Mouse (Mus musculus) hindbrain, embryonic 16.5 days (tissue): ENCODE measurements around the gene Grap2. TPM values are rescaled to one million over a fixed set of nuclear protein-coding genes. Genes with fewer than 3 reads are reported as not detected.
"Not testable (repeated sequence)": the region's sequence is repeated elsewhere in the genome, so short reads cannot be mapped to it uniquely, and the experiment has no call there.

ENCODE experiments used
- ATAC-seq: fragments of 200-750 bp; cut with Nextera tagmentation; 2 replicates; pipeline ENCODE4 v1.8.0; 2017; ENCODE audit warnings: moderate TSS enrichment, moderate library complexity
- H3K27ac ChIP-seq: fragments of 300-500 bp; sonication (generic); 2 replicates; pipeline ENCODE4 v1.5.1; 2014; ENCODE audit warnings: low read depth, mild to moderate bottlenecking, control low read depth, low read length, moderate library complexity
- H3K27me3 ChIP-seq: fragments of 300-500 bp; sonication (generic); replicated peaks from 2 replicates; pipeline ENCODE4 v1.6.1; 2014; ENCODE audit warnings: low read length; ENCODE audit not compliant: control insufficient read depth, insufficient read depth
- H3K36me3 ChIP-seq: fragments of 300-500 bp; sonication (generic); 2 replicates; pipeline ENCODE4 v1.6.1; 2014; ENCODE audit warnings: mild to moderate bottlenecking, low read length, moderate library complexity, mixed read lengths; ENCODE audit not compliant: control insufficient read depth, insufficient read depth
- H3K4me1 ChIP-seq: fragments of 300-500 bp; sonication (generic); 2 replicates; pipeline ENCODE4 v1.6.1; 2014; ENCODE audit warnings: low read depth, low read length; ENCODE audit not compliant: control insufficient read depth, insufficient read depth
- H3K4me2 ChIP-seq: fragments of 300-500 bp; sonication (generic); 2 replicates; pipeline ENCODE4 v1.6.1; 2014; ENCODE audit warnings: mild to moderate bottlenecking, low read length, control low read depth, moderate library complexity
- H3K4me3 ChIP-seq: fragments of 300-500 bp; sonication (generic); 2 replicates; pipeline ENCODE4 v1.5.1; 2014; ENCODE audit warnings: mild to moderate bottlenecking, low read length, control low read depth, moderate library complexity
- H3K9ac ChIP-seq: fragments of 300-500 bp; sonication (generic); 2 replicates; pipeline ENCODE4 v1.6.1; 2014; ENCODE audit warnings: low read depth, mild to moderate bottlenecking, control low read depth, low read length, moderate library complexity
- H3K9me3 ChIP-seq: fragments of 300-500 bp; sonication (generic); 2 replicates; pipeline ENCODE4 v1.6.1; 2014; ENCODE audit warnings: mild to moderate bottlenecking, low read length, moderate library complexity; ENCODE audit not compliant: control insufficient read depth
- WGBS: fragments of 180-500 bp; shearing (Covaris S2); extraction: QIAGEN DNeasy Blood & Tissue Kit; methylation state at CpG from one replicate; pipeline ENCODE4 v1.1.7; 2014; 5-methylcytosine and 5-hydroxymethylcytosine counted together
- polyA plus RNA-seq: library from polyadenylated mRNA; unstranded; fragments of >200 nt; fragmentation: Nextera tagmentation; extraction: Ambion mirVana; gene quantifications from 2 replicates; pipeline ENCODE4 v1.2.1, GENCODE M21; 2015

Gene Grap2
- polyA plus RNA-seq, 1 experiment from 2014 or later = 0.31 TPM

DNA sequence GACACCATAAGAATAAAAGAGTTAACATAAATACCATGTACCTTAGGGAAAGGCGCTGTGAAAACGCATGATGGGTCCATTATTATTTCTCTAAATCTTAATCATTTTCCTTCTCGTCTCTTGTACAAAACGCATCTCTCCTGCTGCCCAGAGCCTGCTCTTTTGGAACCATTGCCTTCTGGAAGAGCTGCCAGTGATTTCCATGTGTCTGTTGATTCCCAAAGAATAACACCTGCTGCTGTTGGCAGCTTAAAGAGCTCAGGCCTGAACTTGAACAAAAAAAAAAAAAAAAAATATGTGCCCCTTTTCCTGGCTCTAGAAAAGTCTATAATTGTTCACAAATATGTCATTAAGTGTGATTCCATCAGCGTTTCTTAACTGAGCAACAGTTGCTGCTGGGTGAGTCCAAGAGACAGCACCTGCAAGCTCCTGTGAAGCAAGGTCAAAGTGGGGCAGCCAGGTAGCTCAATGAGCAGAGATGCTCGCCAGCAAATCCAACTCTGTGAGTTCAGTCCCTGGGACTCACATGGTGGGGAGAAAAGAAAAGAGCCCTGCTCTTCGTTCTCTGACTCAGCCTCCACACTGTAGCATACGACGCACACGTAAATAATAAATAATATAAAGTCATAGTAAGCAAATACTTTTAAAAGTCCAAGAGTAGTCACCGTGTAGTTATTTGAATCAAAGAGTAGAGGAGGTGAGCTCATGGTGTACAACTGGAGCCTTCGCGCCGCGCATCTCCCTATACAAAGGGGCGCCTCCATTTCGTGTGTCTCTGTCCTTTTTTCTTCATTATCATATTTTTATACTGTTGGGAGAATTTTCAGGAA, 2.0 kb downstream of the Grap2 start:
- H3K27ac ChIP-seq = no peak overlapping the region
- H3K9ac ChIP-seq = no peak overlapping the region
- H3K9me3 ChIP-seq = no peaks in the 10 kb centered on the region
- WGBS = 85% methylated on average over 17 of the region's 17 CpGs
- peaks cover 5% of the 10 kb centered on the region; the same call in 1 of the 2 replicates for H3K4me1 ChIP-seq
- H3K4me2 ChIP-seq = no peak overlapping the region
- H3K36me3 ChIP-seq = no peaks in the 10 kb centered on the region
- 0 out of 2 replicates have a peak, but pooled peaks cover 3% of the 10 kb centered on the region for H3K27me3 ChIP-seq
- no peak overlapping the region for H3K4me3 ChIP-seq
- ATAC-seq = no peak

DNA sequence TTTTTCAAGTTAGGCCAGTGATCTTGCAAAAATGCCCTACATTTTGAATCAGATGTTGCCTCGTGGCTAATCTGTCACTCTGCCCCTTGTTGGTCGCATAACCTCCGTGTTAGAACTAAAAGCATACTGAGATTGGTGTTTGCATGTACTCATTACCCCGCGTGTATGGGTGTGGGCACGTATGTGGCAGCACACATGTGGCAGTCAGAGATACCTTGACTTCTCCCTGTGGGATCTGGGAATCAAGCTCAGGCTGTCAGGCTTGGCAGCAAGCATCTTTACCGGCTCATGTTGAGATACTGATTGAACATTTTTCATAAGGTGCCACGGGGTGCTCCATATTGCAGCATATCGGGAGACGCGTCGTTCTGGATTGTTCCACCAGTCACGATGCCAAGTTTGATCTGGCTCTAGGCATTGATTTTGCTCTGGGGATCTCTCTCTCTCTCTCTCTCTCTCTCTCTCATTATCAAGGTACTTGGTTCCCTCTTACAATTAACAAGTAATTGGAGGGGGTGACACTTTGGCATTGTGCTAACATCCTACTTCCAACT, 3.5 kb downstream of the Grap2 start:
- Histone ChIP-seq H3K27ac (no peak overlapping the region), H3K4me1 (peaks cover 5% of the 10 kb centered on the region; the same call in 1 of the 2 replicates), H3K4me2 (no peak overlapping the region), H3K36me3 (no peaks in the 10 kb centered on the region), H3K27me3 (0 out of 2 replicates have a peak, but pooled peaks cover 3% of the 10 kb centered on the region), H3K9me3 (no peaks in the 10 kb centered on the region), H3K4me3 (no peak overlapping the region), H3K9ac (no peak overlapping the region)
- no peak for ATAC-seq
- WGBS = 63% methylated on average over 13 of the region's 13 CpGs

DNA sequence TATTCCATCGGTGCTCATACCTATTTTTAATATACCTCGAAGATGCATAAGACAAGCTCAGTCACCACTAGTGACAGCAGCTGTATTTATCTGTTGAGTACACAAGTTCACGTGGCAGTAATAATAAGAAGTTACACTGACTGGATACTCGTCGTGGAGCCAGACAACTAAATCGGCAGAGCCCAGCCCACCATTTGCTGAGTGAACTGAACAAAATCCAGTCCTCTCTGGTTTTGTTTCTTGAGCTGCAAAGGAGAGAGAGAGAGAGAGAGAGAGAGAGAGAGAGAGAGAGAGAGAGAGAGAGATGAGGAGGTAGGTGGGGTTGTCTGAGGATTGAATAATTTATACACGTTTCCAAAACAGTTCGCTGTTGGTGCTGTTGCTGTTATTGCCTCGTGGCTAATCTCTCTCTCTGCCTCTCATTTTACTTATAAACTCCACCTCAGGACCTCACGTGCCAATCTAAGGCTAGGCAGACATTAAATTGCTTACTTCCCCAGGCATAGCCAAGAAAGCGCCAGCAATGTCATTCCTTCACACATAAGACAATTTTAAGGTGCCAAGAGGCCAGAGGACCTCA, 4.1 kb downstream of the Grap2 start:
- no peak for ATAC-seq
- Histone ChIP-seq H3K9me3 (no peaks in the 10 kb centered on the region), H3K27ac (no peak overlapping the region), H3K4me3 (no peak overlapping the region), H3K27me3 (0 out of 2 replicates have a peak, but pooled peaks cover 3% of the 10 kb centered on the region), H3K9ac (no peak overlapping the region), H3K4me1 (peaks cover 5% of the 10 kb centered on the region; the same call in 1 of the 2 replicates), H3K36me3 (no peaks in the 10 kb centered on the region), H3K4me2 (no peak overlapping the region)
- WGBS = 72% methylated on average over 11 of the region's 11 CpGs

DNA sequence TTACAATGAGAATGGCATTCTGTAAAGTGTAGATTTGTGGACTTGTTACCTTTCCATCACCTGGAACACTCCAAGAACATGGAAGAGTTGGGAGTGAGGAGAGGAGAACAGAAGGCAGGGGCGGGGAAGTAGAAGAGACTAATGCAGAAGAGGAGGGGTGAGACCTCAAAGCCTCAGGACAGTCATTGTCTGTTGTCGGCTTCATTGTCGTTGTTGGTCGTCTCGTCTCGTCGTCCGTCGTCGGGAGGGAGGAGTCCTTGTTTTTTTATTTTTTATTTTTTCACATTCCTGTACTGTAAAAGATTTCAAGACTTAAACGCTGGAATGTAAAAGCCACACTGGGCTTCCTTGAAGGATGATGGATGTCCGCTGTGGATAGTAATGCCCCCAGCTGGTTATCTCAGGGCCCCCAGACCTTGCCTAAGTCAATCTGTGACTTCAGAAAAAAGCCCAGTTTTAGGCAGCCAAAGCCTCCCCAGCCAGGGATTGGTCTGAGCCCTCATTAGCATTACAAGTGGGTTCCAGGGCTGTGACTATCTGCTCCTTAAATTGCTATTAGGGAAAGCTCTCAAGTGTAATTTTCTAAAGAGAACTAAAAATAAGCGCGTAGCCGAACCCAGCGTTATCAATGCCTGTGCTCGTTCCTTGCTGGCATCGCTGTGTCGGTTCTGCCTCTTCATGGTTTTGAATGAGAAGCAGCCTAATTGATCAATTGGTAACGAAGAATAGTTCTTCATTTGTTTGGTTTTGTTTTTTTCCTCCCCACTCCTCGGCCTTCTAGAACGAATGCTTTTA, 5.0 kb downstream of the Grap2 start:
- Histone ChIP-seq H3K4me2 (peak overlapping the region; percentile 36; the same call in 1 of the 2 replicates), H3K27me3 (0 out of 2 replicates have a peak, but pooled peaks cover 3% of the 10 kb centered on the region), H3K4me1 (peaks cover 5% of the 10 kb centered on the region; the same call in 1 of the 2 replicates), H3K4me3 (no peak overlapping the region), H3K9me3 (no peaks in the 10 kb centered on the region), H3K27ac (no peak overlapping the region), H3K9ac (no peak overlapping the region), H3K36me3 (no peaks in the 10 kb centered on the region)
- WGBS = 9% methylated on average over 22 of the region's 22 CpGs
- ATAC-seq = no peak

DNA sequence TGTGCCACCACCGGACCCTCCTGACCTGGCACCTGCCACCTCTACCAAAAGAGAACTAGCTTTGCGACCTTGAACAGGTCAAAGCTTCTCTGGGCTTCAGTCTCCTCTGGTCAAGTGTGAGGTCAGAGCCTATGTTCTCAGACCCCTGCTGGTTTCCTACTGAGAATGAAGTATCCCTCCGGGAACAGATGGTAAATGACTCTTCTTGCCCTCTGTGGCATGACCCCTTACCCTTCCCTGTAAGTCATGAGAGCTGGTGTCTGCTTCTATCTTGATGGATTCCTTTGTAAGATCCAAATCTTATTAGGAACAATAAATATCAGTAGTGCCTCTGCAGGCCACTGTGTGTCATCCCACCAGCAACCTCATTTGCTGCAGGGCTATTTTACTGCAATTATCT, 6.7 kb downstream of the Grap2 start:
- Histone ChIP-seq H3K27ac (no peak overlapping the region), H3K36me3 (no peaks in the 10 kb centered on the region), H3K4me1 (peaks cover 5% of the 10 kb centered on the region; the same call in 1 of the 2 replicates), H3K4me3 (no peak overlapping the region), H3K27me3 (0 out of 2 replicates have a peak, but pooled peaks cover 3% of the 10 kb centered on the region), H3K9me3 (no peaks in the 10 kb centered on the region), H3K9ac (no peak overlapping the region), H3K4me2 (no peak overlapping the region)
- ATAC-seq = no peak
- 59% methylated on average over 3 of the region's 3 CpGs for WGBS

DNA sequence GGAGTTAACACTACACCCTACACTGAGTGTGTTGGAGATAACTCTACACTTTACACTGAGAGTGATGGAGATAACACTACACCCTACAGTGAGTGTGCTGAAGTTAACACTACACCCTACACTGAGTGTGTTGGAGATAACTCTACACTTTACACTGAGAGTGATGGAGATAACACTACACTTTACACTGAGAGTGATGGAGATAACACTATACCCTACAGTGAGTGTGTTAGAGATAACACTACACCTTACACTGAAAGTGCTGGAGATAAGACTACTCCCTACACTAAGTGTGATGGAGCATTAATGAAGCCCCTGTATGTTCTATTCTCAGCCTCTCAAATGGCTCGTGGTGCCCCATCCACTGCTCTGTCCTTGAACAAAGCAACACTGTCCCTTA, 8.2 kb downstream of the Grap2 start:
- not testable (repeated sequence) for H3K27ac ChIP-seq, H3K27me3 ChIP-seq, H3K4me3 ChIP-seq, H3K9ac ChIP-seq, H3K9me3 ChIP-seq, H3K4me1 ChIP-seq, ATAC-seq, H3K36me3 ChIP-seq, H3K4me2 ChIP-seq
- WGBS = 63% methylated on average over 1 of the region's 1 CpGs

DNA sequence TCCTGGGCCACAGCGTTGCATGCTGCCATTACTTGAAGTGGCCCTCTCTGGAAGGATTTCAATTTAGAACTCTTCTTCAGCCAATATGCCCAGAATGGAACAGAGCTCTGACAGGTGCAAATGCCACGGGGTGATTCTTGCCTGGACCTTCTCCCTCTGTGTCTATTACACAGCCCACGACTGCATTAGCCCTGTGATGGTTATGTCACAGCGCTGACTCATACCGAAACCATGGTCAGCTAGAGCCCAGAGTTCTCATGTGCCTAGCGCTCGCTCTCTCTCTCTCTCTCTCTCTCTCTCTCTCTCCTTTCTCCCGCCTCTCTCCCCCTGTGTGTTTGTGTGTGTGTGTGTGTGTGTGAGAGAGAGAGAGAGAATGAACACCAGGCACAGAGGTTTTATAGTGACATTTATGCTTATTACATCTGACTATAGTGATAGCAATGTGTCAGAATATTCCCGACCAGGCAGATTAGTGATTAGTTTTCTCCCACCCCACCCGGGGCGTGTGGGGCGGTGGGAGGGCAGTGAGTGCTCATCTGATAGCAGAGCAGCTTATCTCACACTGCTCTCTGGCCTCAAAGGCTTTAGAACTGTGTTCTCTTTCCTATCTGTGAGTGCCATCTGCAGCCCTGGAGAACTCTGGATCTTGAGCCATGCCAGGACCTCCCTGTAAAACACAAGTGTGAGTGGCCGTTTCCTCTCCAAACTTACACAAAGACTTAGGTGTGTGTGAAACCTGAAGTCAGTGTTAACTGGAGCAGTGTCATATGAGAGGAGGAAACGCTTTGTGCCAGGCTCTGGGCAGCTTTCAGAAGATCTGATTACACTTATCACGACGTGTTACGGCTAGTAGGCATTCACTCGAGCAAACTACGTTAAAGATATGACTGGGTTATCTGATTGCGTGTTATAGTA, 10.4 kb downstream of the Grap2 start:
- Histone ChIP-seq H3K9me3 (no peaks in the 10 kb centered on the region), H3K27ac (no peak overlapping the region), H3K36me3 (no peaks in the 10 kb centered on the region), H3K4me3 (no peak overlapping the region), H3K27me3 (no peaks in the 10 kb centered on the region), H3K9ac (no peak overlapping the region), H3K4me1 (peaks cover 2% of the 10 kb centered on the region; the same call in 1 of the 2 replicates), H3K4me2 (no peak overlapping the region)
- no peak for ATAC-seq
- WGBS = 76% methylated on average over 20 of the region's 20 CpGs

DNA sequence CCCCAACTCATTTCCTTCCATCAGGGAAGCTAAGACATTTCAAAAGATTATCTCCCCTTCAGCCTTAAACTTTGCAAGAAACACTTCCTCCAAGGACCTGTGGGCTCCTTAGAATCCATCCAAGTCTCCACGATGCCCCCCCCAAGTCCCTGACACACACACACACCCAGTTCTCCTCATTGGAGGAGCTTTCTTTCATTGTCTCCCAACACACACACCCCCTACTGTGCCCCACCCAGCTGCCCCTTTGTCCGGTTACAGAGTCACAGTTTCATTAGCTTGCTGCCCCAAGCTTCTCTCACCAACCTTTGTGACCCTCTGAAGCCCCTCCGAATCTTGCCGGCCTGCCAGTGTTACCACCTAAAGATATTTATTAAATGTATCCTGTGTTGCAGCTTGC, 13.9 kb downstream of the Grap2 start:
- no peaks in the 10 kb centered on the region for H3K9me3 ChIP-seq
- 9% methylated on average over 4 of the region's 4 CpGs for WGBS
- ATAC-seq = no peak
- peaks cover 2% of the 10 kb centered on the region; the same call in 1 of the 2 replicates for H3K4me1 ChIP-seq
- H3K4me3 ChIP-seq = no peak overlapping the region
- H3K27me3 ChIP-seq = no peaks in the 10 kb centered on the region
- no peak overlapping the region for H3K27ac ChIP-seq
- no peak overlapping the region for H3K4me2 ChIP-seq
- no peak overlapping the region for H3K9ac ChIP-seq
- H3K36me3 ChIP-seq = no peaks in the 10 kb centered on the region
